Mouse (Mus musculus): ENCODE measurements around the gene Limk2.

Limk2 gene

GRCm38 (mm10) chr11:3331756-3332642, 77.0 kb downstream of the Limk2 start:
- peak; percentile 100 for DNase-seq

- DNase-seq = peak; percentile 93
Observed at GRCm38 (mm10) chr11:3330991-3331750, 77.8 kb downstream of the Limk2 start.

- DNase-seq = peak; percentile 99
Observed at GRCm38 (mm10) chr11:3330566-3330965, 78.4 kb downstream of the Limk2 start.

GRCm38 (mm10) chr11:3329891-3330451, 79.0 kb downstream of the Limk2 start, which contains the start of gene Pik3ip1:
Gene Pik3ip1 (plus strand): TSS chr11:3330401.
- DNase-seq = peak; percentile 94

- DNase-seq = peak; percentile 91
Observed at GRCm38 (mm10) chr11:3328806-3329775, 79.9 kb downstream of the Limk2 start.

- DNase-seq = peak; percentile 80
Observed at GRCm38 (mm10) chr11:3328271-3328670, 80.7 kb downstream of the Limk2 start.

- no peak for DNase-seq
Observed at GRCm38 (mm10) chr11:3318286-3318685, 90.7 kb downstream of the Limk2 start.

- DNase-seq = no peak
Observed at GRCm38 (mm10) chr11:3314148-3314547, 94.8 kb downstream of the Limk2 start.

GRCm38 (mm10) chr11:3313294-3313693, 95.7 kb downstream of the Limk2 start:
- no peak for DNase-seq

- DNase-seq = no peak
Observed at GRCm38 (mm10) chr11:3311586-3312347, 97.2 kb downstream of the Limk2 start.

- no peak for DNase-seq
Observed at GRCm38 (mm10) chr11:3310789-3311585, 98.0 kb downstream of the Limk2 start.

- no peak for DNase-seq
Observed at GRCm38 (mm10) chr11:3309884-3310283, 99.1 kb downstream of the Limk2 start.

- no peak for DNase-seq
Observed at GRCm38 (mm10) chr11:3307875-3308274, 101.1 kb downstream of the Limk2 start.

GRCm38 (mm10) chr11:3305821-3306220, 103.2 kb downstream of the Limk2 start:
- DNase-seq = no peak

- DNase-seq = no peak
Observed at GRCm38 (mm10) chr11:3302792-3303191, 106.2 kb downstream of the Limk2 start.

GRCm38 (mm10) chr11:3302385-3302784, 106.6 kb downstream of the Limk2 start:
- no peak for DNase-seq

GRCm38 (mm10) chr11:3301075-3301474, 107.9 kb downstream of the Limk2 start:
- no peak for DNase-seq

- DNase-seq = no peak
Observed at GRCm38 (mm10) chr11:3298813-3299185, 110.2 kb downstream of the Limk2 start.

- DNase-seq = peak; percentile 79
Observed at GRCm38 (mm10) chr11:3297871-3298812, 110.8 kb downstream of the Limk2 start.
